Comparison of ENCODE assay signal across 10 mouse cellular contexts in the genomic region with DNA sequence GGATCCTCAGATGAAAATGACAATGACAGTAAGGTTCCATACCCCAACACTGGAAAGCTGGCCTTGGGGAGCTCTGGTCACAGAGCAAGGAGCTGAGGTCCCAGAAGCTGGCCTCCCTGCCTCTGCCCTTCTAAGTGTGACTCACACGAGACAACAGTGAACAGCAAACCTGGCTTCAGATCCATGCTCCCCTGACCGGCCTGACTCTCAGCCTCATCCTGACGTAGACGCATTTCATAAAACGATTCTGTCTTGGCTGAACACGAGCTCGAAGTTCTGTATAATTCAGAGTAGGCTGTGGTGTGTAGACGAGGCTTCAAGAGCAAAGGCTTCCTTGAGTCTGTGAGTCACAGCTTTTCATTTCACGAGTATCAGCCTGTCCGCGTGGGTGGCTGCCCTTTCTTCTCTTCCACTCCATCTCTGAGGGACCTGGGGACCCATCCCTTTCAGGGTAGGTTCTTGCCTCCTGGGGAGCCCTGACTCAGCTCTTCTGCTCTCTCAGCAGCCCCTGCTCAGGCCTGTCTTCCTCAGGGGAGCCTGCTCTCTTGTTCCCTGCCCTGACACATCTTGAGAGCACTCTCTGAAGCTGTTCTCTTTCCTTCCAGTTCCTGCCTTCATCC. TPM values are rescaled to one million over a fixed set of nuclear protein-coding genes. Genes with fewer than 3 reads are reported as not detected.
DNase-seq lines count a peak whose midpoint lies in the region; ATAC-seq lines count a peak whose summit lies in the region.
"Had no signal": no experiment of that assay in that cellular context is flagged by ENCODE, and none has a peak within 500 bp of the region (broad histone marks: within the 10 kb centered on the region; RNA-seq: fewer than 3 reads in every experiment).

No protein-coding gene starts in this region.

- no peak for ATAC-seq in hindbrain, embryonic 13.5 days (ENCODE audit: low FRiP score)
- no peak for ATAC-seq in hindbrain, embryonic 11.5 days (ENCODE audit: low FRiP score)
- ATAC-seq in inflammation-experienced regulatory T-cells, adult 6 months, result peak; percentile 63

- H3K4me3 ChIP-seq in hindbrain, embryonic 13.5 days, result no peak overlapping the region
- H3K4me3 ChIP-seq in hindbrain, embryonic 11.5 days (ENCODE audit: low read depth, low read length), result no peak overlapping the region

- 82% methylated on average over 11 of the region's 11 CpGs for WGBS in hindbrain, embryonic 13.5 days
- WGBS in hindbrain, embryonic 11.5 days, result 76% methylated on average over 11 of the region's 11 CpGs

- no peaks in the 10 kb centered on the region for H3K27me3 ChIP-seq in hindbrain, embryonic 13.5 days
- no peaks in the 10 kb centered on the region for H3K27me3 ChIP-seq in hindbrain, embryonic 11.5 days (ENCODE audit: control insufficient read depth, insufficient read depth, low read length)

- no peaks in the 10 kb centered on the region for H3K36me3 ChIP-seq in hindbrain, embryonic 13.5 days
- H3K36me3 ChIP-seq in hindbrain, embryonic 11.5 days (ENCODE audit: control insufficient read depth, insufficient read depth, low read length), result no peaks in the 10 kb centered on the region

- peak overlapping the region; percentile 55 for H3K4me2 ChIP-seq in hindbrain, embryonic 13.5 days
- H3K4me2 ChIP-seq in hindbrain, embryonic 11.5 days (replicated peaks; ENCODE audit: low read depth, low read length), result no peak overlapping the region

- no peak for DNase-seq in hindbrain, embryonic 11.5 days (ENCODE audit: low spot score)
- DNase-seq in adrenal gland, postnatal 14 days, result peak; percentile 33
- DNase-seq in testis, postnatal 10 days (ENCODE audit: low spot score), result peak; percentile 29
- no peak for DNase-seq in ovary, postnatal 36 days (ENCODE audit: low spot score)
- DNase-seq in gastrocnemius, adult 18-20 months (ENCODE audit: low spot score), result no peak
- DNase-seq in kidney, postnatal 25 days, result no peak

- no peaks in the 10 kb centered on the region for H3K9me3 ChIP-seq in hindbrain, embryonic 13.5 days
- no peaks in the 10 kb centered on the region for H3K9me3 ChIP-seq in hindbrain, embryonic 11.5 days (ENCODE audit: control insufficient read depth, low read length)

- no peak overlapping the region for H3K9ac ChIP-seq in hindbrain, embryonic 13.5 days
- no peak overlapping the region for H3K9ac ChIP-seq in hindbrain, embryonic 11.5 days (ENCODE audit: low read depth, low read length)

- H3K27ac ChIP-seq in hindbrain, embryonic 13.5 days, result no peak overlapping the region
- no peak overlapping the region for H3K27ac ChIP-seq in hindbrain, embryonic 11.5 days (ENCODE audit: low read depth, low read length)
- H3K27ac ChIP-seq: macrophage had no signal

- peaks cover 21% of the 10 kb centered on the region for H3K4me1 ChIP-seq in hindbrain, embryonic 13.5 days (replicated peaks)
- H3K4me1 ChIP-seq in hindbrain, embryonic 11.5 days (replicated peaks; ENCODE audit: control insufficient read depth, insufficient read depth, low read length), result peaks cover 7% of the 10 kb centered on the region; the same call in 1 of the 2 replicates

RNA-seq across cellular contexts. Expression of a gene that starts 11.2 kb away (rescaled TPM):
- polyA plus RNA-seq in hindbrain, embryonic 13.5 days (2015; fragmentation: Nextera tagmentation; extraction: Ambion mirVana), result 4.0 and 4.5 TPM in 2 replicates
- 2.2 and 2.4 TPM in 2 replicates for polyA plus RNA-seq in hindbrain, embryonic 11.5 days (2014; fragmentation: Nextera tagmentation; extraction: Ambion mirVana)
- 0.53 and 0.63 TPM in 2 replicates for total RNA-seq in adrenal gland, postnatal 14 days (2021)
- under 1 TPM; 0.15 to 0.69 (median 0.56) TPM for polyA plus RNA-seq in inflammation-experienced regulatory T-cells, adult 6 months (2017; shearing (Covaris generic))
- total RNA-seq in gastrocnemius, adult 18-20 months (2021), result not detected
- total RNA-seq: granulocyte monocyte progenitor cell, adult 5-6 weeks had no signal
- polyA plus RNA-seq: macrophage had no signal

Comparison
In these comparisons a context has a peak if more than half of its experiments do, and no peak if none do; other contexts are left out.
1. DNase-seq: peak in adrenal gland, postnatal 14 days (single experiment) and testis, postnatal 10 days (single experiment); none in hindbrain, embryonic 11.5 days (single experiment), ovary, postnatal 36 days (single experiment), gastrocnemius, adult 18-20 months (single experiment) and kidney, postnatal 25 days (0 of 2).